Mouse (Mus musculus): ENCODE measurements around the gene Lhx4. TPM values are rescaled to one million over a fixed set of nuclear protein-coding genes. Genes with fewer than 3 reads are reported as not detected.

Gene Lhx4
- polyA plus RNA-seq, 1 experiment: not detected

DNA sequence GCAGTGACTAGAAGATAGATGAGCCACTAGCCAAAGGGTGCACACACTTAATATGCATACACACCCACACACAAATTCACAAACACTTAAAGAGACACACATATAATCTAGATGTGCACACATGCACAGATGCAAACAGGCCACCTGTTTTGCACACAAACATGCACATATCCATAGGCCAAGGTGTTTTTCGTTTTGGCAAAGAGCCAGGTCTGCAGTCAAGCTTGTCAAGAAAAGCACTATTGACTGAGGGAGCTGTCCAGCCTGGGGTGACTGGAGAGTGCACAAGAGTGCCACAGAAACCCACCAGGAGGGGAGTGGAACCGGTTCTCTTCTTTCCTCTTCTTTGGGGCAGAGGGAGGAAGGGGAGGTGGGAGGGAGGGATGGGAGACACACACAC lies 20.3 kb downstream of the Lhx4 start:
- no peak overlapping the region for H3ac ChIP-seq (ENCODE audit: control insufficient read depth, insufficient read length, low read depth)
- peaks cover 54% of the 10 kb centered on the region for H3K27me3 ChIP-seq (ENCODE audit: control insufficient read depth, insufficient read depth, insufficient read length)
- TF ChIP-seq MYOG (IDR thresholded peaks at IDR 0.05; ENCODE audit: control insufficient read depth, extremely low read depth, insufficient read length) (no peak), USF1 (IDR thresholded peaks at IDR 0.05; ENCODE audit: low read depth) (no peak), MAX (IDR thresholded peaks at IDR 0.05) (no peak), CTCF (IDR thresholded peaks at IDR 0.05; ENCODE audit: control insufficient read depth, insufficient read depth, insufficient read length) (no peak), MYOD1 (IDR thresholded peaks at IDR 0.05; ENCODE audit: control insufficient read depth, insufficient read length, low read depth) (no peak), CEBPB (IDR thresholded peaks at IDR 0.05; ENCODE audit: low read depth) (no peak), FOSL1 (IDR thresholded peaks at IDR 0.05; ENCODE audit: insufficient read depth, low read length, poor library complexity, severe bottlenecking) (no peak)
- no peaks in the 10 kb centered on the region for H3K36me3 ChIP-seq (ENCODE audit: control insufficient read depth, insufficient read depth)
- no peaks in the 10 kb centered on the region for H3K79me3 ChIP-seq (ENCODE audit: low read depth)
- no peaks in the 10 kb centered on the region for H3K79me2 ChIP-seq (ENCODE audit: control insufficient read depth, insufficient read depth)
- no peak overlapping the region for H3K4me3 ChIP-seq (ENCODE audit: insufficient read depth, poor library complexity, severe bottlenecking)

DNA sequence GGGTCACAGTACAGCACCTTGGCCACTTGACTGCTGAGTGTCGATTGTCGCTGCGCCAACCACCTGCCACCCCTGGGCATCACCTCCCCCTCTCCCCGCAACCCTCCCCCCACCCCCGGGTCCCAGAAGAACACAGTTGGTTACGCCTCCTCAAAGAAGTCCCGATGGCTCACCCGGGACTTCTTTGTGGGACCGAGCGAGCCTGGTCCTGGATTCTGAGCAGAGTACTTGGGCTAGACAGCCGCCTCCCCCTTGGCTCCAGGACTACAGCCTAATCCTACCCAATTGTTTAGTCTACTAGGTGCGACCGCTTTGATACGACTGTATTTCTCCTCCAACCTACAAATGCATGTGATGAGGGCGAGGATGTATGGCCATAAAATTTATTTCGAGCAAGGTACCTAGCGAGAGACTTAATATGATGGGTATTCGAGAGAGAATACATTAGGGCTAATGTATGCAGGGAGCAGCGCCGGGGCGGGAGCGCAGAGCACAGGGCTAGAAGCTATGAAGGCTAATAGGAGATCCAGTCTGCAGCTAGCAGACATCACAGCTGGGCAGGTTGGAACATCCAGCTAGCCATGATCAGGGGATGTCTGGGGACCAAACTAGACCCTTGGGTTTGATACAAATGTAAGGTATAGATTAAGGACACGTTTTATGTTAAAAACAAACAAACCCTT lies 22.2 kb downstream of the Lhx4 start:
- Histone ChIP-seq H3K79me3 (ENCODE audit: low read depth) (no peaks in the 10 kb centered on the region), H3K79me2 (ENCODE audit: control insufficient read depth, insufficient read depth) (no peaks in the 10 kb centered on the region), H3K4me3 (ENCODE audit: insufficient read depth, poor library complexity, severe bottlenecking) (no peak overlapping the region), H3ac (ENCODE audit: control insufficient read depth, insufficient read length, low read depth) (no peak overlapping the region), H3K36me3 (ENCODE audit: control insufficient read depth, insufficient read depth) (no peaks in the 10 kb centered on the region), H3K27me3 (ENCODE audit: control insufficient read depth, insufficient read depth, insufficient read length) (peaks cover 46% of the 10 kb centered on the region)
- no peak for TF ChIP-seq CEBPB (IDR thresholded peaks at IDR 0.05; ENCODE audit: low read depth)

DNA sequence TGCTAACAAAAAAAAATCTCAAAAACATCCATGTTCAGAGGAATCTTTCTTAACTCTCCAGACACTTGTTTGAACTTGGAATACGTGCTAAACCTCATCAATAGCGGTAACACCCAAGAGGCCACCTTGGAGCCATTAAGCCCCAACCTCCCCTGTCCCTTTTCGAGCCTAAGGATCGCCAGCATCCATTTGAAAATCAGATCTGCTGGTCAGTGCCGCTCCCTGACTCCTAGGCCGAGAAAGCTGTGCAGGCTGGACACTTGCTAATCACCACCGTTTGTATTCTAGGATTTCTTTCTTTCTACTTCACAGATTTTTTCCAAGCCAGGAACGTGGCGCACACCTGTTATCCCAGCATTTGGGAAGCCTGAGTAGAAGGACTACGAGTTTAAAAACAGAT lies 23.7 kb downstream of the Lhx4 start:
- H3K79me3 ChIP-seq (ENCODE audit: low read depth): no peaks in the 10 kb centered on the region
- H3K27me3 ChIP-seq (ENCODE audit: control insufficient read depth, insufficient read depth, insufficient read length): peaks cover 43% of the 10 kb centered on the region
- no peak overlapping the region for H3K4me3 ChIP-seq (ENCODE audit: insufficient read depth, poor library complexity, severe bottlenecking)
- H3K36me3 ChIP-seq (ENCODE audit: control insufficient read depth, insufficient read depth): no peaks in the 10 kb centered on the region
- no peak overlapping the region for H3ac ChIP-seq (ENCODE audit: control insufficient read depth, insufficient read length, low read depth)
- TF ChIP-seq MYOG (IDR thresholded peaks at IDR 0.05; ENCODE audit: control insufficient read depth, extremely low read depth, insufficient read length) (no peak), MAX (IDR thresholded peaks at IDR 0.05) (no peak), USF1 (IDR thresholded peaks at IDR 0.05; ENCODE audit: low read depth) (no peak), CEBPB (IDR thresholded peaks at IDR 0.05; ENCODE audit: low read depth) (no peak), MYOD1 (IDR thresholded peaks at IDR 0.05; ENCODE audit: control insufficient read depth, insufficient read length, low read depth) (no peak), FOSL1 (IDR thresholded peaks at IDR 0.05; ENCODE audit: insufficient read depth, low read length, poor library complexity, severe bottlenecking) (no peak), CTCF (IDR thresholded peaks at IDR 0.05; ENCODE audit: control insufficient read depth, insufficient read depth, insufficient read length) (no peak)
- H3K79me2 ChIP-seq (ENCODE audit: control insufficient read depth, insufficient read depth): no peaks in the 10 kb centered on the region

DNA sequence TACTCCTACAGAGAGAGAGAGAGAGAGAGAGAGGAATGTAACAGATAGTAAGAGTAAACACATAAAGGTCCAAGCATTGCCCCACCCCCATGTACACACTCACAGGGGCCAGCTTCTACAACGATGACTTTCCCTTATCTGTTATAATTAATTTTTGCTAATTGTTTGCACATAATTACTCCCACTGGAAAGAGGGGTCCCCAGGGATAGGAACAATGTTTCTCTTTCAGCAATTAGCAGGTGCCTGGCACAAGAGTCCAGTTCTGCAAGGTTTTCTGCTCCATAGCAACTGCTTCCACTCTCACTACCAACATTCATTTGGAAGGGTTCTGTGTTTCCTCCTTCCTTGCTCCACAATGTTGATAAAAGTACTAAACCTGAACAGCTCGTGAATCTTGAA lies 25.6 kb downstream of the Lhx4 start:
- Histone ChIP-seq H3K36me3 (ENCODE audit: control insufficient read depth, insufficient read depth) (no peaks in the 10 kb centered on the region), H3K79me3 (ENCODE audit: low read depth) (no peaks in the 10 kb centered on the region), H3K27me3 (ENCODE audit: control insufficient read depth, insufficient read depth, insufficient read length) (peaks cover 31% of the 10 kb centered on the region), H3K4me3 (ENCODE audit: insufficient read depth, poor library complexity, severe bottlenecking) (no peak overlapping the region), H3K79me2 (ENCODE audit: control insufficient read depth, insufficient read depth) (no peaks in the 10 kb centered on the region), H3ac (ENCODE audit: control insufficient read depth, insufficient read length, low read depth) (no peak overlapping the region)
- TF ChIP-seq USF1 (IDR thresholded peaks at IDR 0.05; ENCODE audit: low read depth) (no peak), MYOG (IDR thresholded peaks at IDR 0.05; ENCODE audit: control insufficient read depth, extremely low read depth, insufficient read length) (no peak)

DNA sequence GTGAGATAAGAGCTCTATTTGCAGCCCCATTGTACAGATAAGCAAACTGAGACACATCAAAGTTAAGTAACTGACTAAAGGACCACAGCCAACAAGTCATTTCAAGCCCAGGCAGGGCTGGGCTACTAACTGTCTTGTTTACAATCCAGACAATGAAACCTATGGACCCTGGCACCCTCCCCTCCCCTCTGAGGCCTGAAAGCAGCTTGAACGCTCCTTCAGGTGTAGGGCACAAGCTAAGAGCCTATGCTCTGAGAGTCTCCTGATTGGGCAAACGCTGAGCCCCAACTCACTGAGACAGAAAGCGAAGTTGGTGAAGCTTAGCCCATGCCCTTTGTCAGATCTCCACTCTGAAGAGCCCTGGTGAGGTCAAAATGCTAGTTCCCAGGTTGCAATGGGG lies 27.2 kb downstream of the Lhx4 start:
- Histone ChIP-seq H3K4me3 (ENCODE audit: insufficient read depth, poor library complexity, severe bottlenecking) (no peak overlapping the region), H3K79me3 (ENCODE audit: low read depth) (no peaks in the 10 kb centered on the region), H3K36me3 (ENCODE audit: control insufficient read depth, insufficient read depth) (no peaks in the 10 kb centered on the region), H3ac (ENCODE audit: control insufficient read depth, insufficient read length, low read depth) (no peak overlapping the region), H3K79me2 (ENCODE audit: control insufficient read depth, insufficient read depth) (no peaks in the 10 kb centered on the region), H3K27me3 (ENCODE audit: control insufficient read depth, insufficient read depth, insufficient read length) (peaks cover 26% of the 10 kb centered on the region)
- TF ChIP-seq MYOG (IDR thresholded peaks at IDR 0.05; ENCODE audit: control insufficient read depth, extremely low read depth, insufficient read length) (no peak), MAX (IDR thresholded peaks at IDR 0.05) (no peak), CTCF (IDR thresholded peaks at IDR 0.05; ENCODE audit: control insufficient read depth, insufficient read depth, insufficient read length) (no peak), MYOD1 (IDR thresholded peaks at IDR 0.05; ENCODE audit: control insufficient read depth, insufficient read length, low read depth) (no peak)

DNA sequence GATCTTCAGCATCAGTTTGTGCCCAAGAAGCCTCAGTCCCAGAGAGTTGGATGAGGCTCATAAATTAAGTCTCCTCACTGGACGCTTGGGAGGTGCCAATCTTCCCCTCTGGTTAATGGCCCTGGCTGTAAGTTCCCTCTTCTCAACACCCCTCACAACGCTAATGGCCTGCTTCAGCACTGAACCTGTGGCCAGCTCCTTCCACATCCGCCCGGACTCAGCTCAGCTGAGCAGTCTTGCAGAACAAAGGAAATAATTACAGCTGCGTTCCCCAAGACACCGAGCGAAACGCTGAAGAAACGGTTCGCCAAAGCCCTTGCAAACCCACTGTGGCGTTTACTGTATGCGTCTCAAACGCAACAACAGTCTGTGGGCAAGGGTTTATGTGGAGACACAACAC lies 29.3 kb downstream of the Lhx4 start:
- Histone ChIP-seq H3K36me3 (ENCODE audit: control insufficient read depth, insufficient read depth) (no peaks in the 10 kb centered on the region), H3K79me3 (ENCODE audit: low read depth) (no peaks in the 10 kb centered on the region), H3K4me3 (ENCODE audit: insufficient read depth, poor library complexity, severe bottlenecking) (no peak overlapping the region), H3ac (ENCODE audit: control insufficient read depth, insufficient read length, low read depth) (no peak overlapping the region), H3K79me2 (ENCODE audit: control insufficient read depth, insufficient read depth) (no peaks in the 10 kb centered on the region), H3K27me3 (ENCODE audit: control insufficient read depth, insufficient read depth, insufficient read length) (peaks cover 25% of the 10 kb centered on the region)
- no peak for TF ChIP-seq MYOG (IDR thresholded peaks at IDR 0.05; ENCODE audit: control insufficient read depth, extremely low read depth, insufficient read length)
- no peak for TF ChIP-seq CEBPB (IDR thresholded peaks at IDR 0.05; ENCODE audit: low read depth)
- TF ChIP-seq CTCF (IDR thresholded peaks at IDR 0.05; ENCODE audit: control insufficient read depth, insufficient read depth, insufficient read length): no peak
- no peak for TF ChIP-seq MYOD1 (IDR thresholded peaks at IDR 0.05; ENCODE audit: control insufficient read depth, insufficient read length, low read depth)
- TF ChIP-seq FOSL1 (IDR thresholded peaks at IDR 0.05; ENCODE audit: insufficient read depth, low read length, poor library complexity, severe bottlenecking): no peak
- TF ChIP-seq USF1 (IDR thresholded peaks at IDR 0.05; ENCODE audit: low read depth): no peak
